Mouse (Mus musculus): ENCODE measurements around the gene Ehmt2. TPM values are rescaled to one million over a fixed set of nuclear protein-coding genes. Genes with fewer than 3 reads are reported as not detected.
A peak's percentile ranks its signal among the peaks of the same experiment; 100 is the strongest.

Ehmt2 gene
- polyA plus RNA-seq, 2 experiments = 10.2 to 29.7 TPM

- Histone ChIP-seq H3K4me3 (ENCODE audit: insufficient read depth in 1 of 2, low read depth in 2 of 2, low read length in 2 of 2) (peak within 1 kb of the TSS; percentile 33 to 42), H3K4me2 (ENCODE audit: low read depth) (peak within 1 kb of the TSS; percentile 40), H3K27ac (no peak within 1 kb of the TSS; the same call in 1 of the 2 replicates), H3K27me3 (ENCODE audit: control insufficient read depth, insufficient read depth, low read length) (no peaks in the 10 kb centered on the region), H3K9ac (replicated peaks) (0 out of 2 replicates have a peak within 1 kb of the TSS, but pooled peaks have one; percentile 3), H3K36me3 (replicated peaks; ENCODE audit: control insufficient read depth, insufficient read depth, low read depth) (no peaks in the 10 kb centered on the region), H3K4me1 (replicated peaks; ENCODE audit: control insufficient read depth in 2 of 2, insufficient read depth in 2 of 2, low read length in 1 of 2) (peaks cover 0 to 4% of the 10 kb centered on the region in 2 experiments; a peak in 1 of 4 replicates), H3K9me3 (ENCODE audit: control insufficient read depth, low read length) (no peaks in the 10 kb centered on the region)
- DNase-seq (ENCODE audit: low read depth in 3 of 3, low spot score in 3 of 3) (no peak), ATAC-seq (ENCODE audit: insufficient read depth) (peak; percentile 47; the same call in 1 of the 2 replicates)
- 42% methylated on average over 8 of the region's 8 CpGs for WGBS (ENCODE audit: insufficient replicate concordance)
- TF ChIP-seq EP300 (IDR thresholded peaks at IDR 0.05; ENCODE audit: low read depth) (no peak), CTCF (IDR thresholded peaks at IDR 0.05; ENCODE audit: low read depth) (no peak)
Observed at GRCm38 (mm10) chr17:34862416-34863081, 35.7 kb upstream of the Ehmt2 start, which contains the start of gene Cfb. TSS of gene Cfb (minus strand) at chr17:34862518.

- Histone ChIP-seq H3K9ac (replicated peaks) (no peak overlapping the region), H3K4me2 (ENCODE audit: low read depth) (no peak overlapping the region), H3K27ac (no peak overlapping the region), H3K27me3 (ENCODE audit: control insufficient read depth, insufficient read depth, low read length) (no peaks in the 10 kb centered on the region), H3K4me3 (ENCODE audit: insufficient read depth in 1 of 2, low read depth in 2 of 2, low read length in 2 of 2) (no peak overlapping the region), H3K36me3 (replicated peaks; ENCODE audit: control insufficient read depth, insufficient read depth, low read depth) (no peaks in the 10 kb centered on the region), H3K4me1 (replicated peaks; ENCODE audit: control insufficient read depth in 2 of 2, insufficient read depth in 2 of 2, low read length in 1 of 2) (peaks cover 0 to 2% of the 10 kb centered on the region in 2 experiments; a peak in 1 of 4 replicates), H3K9me3 (ENCODE audit: control insufficient read depth, low read length) (no peaks in the 10 kb centered on the region)
- no peak for TF ChIP-seq EP300 (IDR thresholded peaks at IDR 0.05; ENCODE audit: low read depth)
- TF ChIP-seq CTCF (IDR thresholded peaks at IDR 0.05; ENCODE audit: low read depth) = no peak
- no peak for ATAC-seq (ENCODE audit: insufficient read depth)
- WGBS (ENCODE audit: insufficient replicate concordance) = 40% methylated on average over 7 of the region's 7 CpGs
- DNase-seq (ENCODE audit: low read depth in 3 of 3, low spot score in 3 of 3) = no peak
Observed at GRCm38 (mm10) chr17:34865981-34866380, 32.3 kb upstream of the Ehmt2 start.

- no peaks in the 10 kb centered on the region for H3K9me3 ChIP-seq (ENCODE audit: control insufficient read depth, low read length)
- H3K4me1 ChIP-seq (replicated peaks; ENCODE audit: control insufficient read depth in 2 of 2, insufficient read depth in 2 of 2, low read length in 1 of 2) = no peaks in the 10 kb centered on the region
- H3K9ac ChIP-seq (replicated peaks) = no peak overlapping the region
- TF ChIP-seq EP300 (IDR thresholded peaks at IDR 0.05; ENCODE audit: low read depth) (no peak), CTCF (IDR thresholded peaks at IDR 0.05; ENCODE audit: low read depth) (no peak)
- 73% methylated on average over 6 of the region's 6 CpGs for WGBS (ENCODE audit: insufficient replicate concordance)
- no peak overlapping the region for H3K27ac ChIP-seq
- H3K27me3 ChIP-seq (ENCODE audit: control insufficient read depth, insufficient read depth, low read length) = no peaks in the 10 kb centered on the region
- H3K36me3 ChIP-seq (replicated peaks; ENCODE audit: control insufficient read depth, insufficient read depth, low read depth) = no peaks in the 10 kb centered on the region
- no peak overlapping the region for H3K4me2 ChIP-seq (ENCODE audit: low read depth)
- ATAC-seq (ENCODE audit: insufficient read depth) = no peak
- no peak overlapping the region for H3K4me3 ChIP-seq (ENCODE audit: insufficient read depth in 1 of 2, low read depth in 2 of 2, low read length in 2 of 2)
- DNase-seq (ENCODE audit: low read depth in 3 of 3, low spot score in 3 of 3) = no peak
Observed at GRCm38 (mm10) chr17:34874321-34874720, 23.9 kb upstream of the Ehmt2 start.

GRCm38 (mm10) chr17:34879336-34879879, 18.9 kb upstream of the Ehmt2 start, which contains the start of gene Zbtb12:
TSS of gene Zbtb12 (plus strand) at chr17:34879483.
- DNase-seq (ENCODE audit: low read depth in 3 of 3, low spot score in 3 of 3) (no peak), ATAC-seq (ENCODE audit: insufficient read depth) (no peak)
- 57% methylated on average over 11 of the region's 11 CpGs for WGBS (ENCODE audit: insufficient replicate concordance)
- H3K36me3 ChIP-seq (replicated peaks; ENCODE audit: control insufficient read depth, insufficient read depth, low read depth) = no peaks in the 10 kb centered on the region
- no peak for TF ChIP-seq EP300 (IDR thresholded peaks at IDR 0.05; ENCODE audit: low read depth)
- TF ChIP-seq CTCF (IDR thresholded peaks at IDR 0.05; ENCODE audit: low read depth) = no peak
- H3K9ac ChIP-seq (replicated peaks) = no peak within 1 kb of the TSS
- no peak within 1 kb of the TSS for H3K27ac ChIP-seq
- no peak within 1 kb of the TSS for H3K4me3 ChIP-seq (ENCODE audit: insufficient read depth in 1 of 2, low read depth in 2 of 2, low read length in 2 of 2)
- H3K27me3 ChIP-seq (ENCODE audit: control insufficient read depth, insufficient read depth, low read length) = no peaks in the 10 kb centered on the region
- no peaks in the 10 kb centered on the region for H3K9me3 ChIP-seq (ENCODE audit: control insufficient read depth, low read length)
- no peak within 1 kb of the TSS for H3K4me2 ChIP-seq (ENCODE audit: low read depth)
- peaks cover 0 to 13% of the 10 kb centered on the region in 2 experiments; a peak in 2 of 4 replicates for H3K4me1 ChIP-seq (replicated peaks; ENCODE audit: control insufficient read depth in 2 of 2, insufficient read depth in 2 of 2, low read length in 1 of 2)

GRCm38 (mm10) chr17:34881166-34881565, 17.1 kb upstream of the Ehmt2 start:
- Histone ChIP-seq H3K4me2 (ENCODE audit: low read depth) (peak overlapping the region; percentile 54), H3K4me1 (replicated peaks; ENCODE audit: control insufficient read depth in 2 of 2, insufficient read depth in 2 of 2, low read length in 1 of 2) (peaks cover 0 to 22% of the 10 kb centered on the region in 2 experiments; a peak in 2 of 4 replicates), H3K27me3 (ENCODE audit: control insufficient read depth, insufficient read depth, low read length) (no peaks in the 10 kb centered on the region), H3K27ac (no peak overlapping the region), H3K9ac (replicated peaks) (no peak overlapping the region), H3K4me3 (ENCODE audit: insufficient read depth in 1 of 2, low read depth in 2 of 2, low read length in 2 of 2) (no peak overlapping the region), H3K36me3 (replicated peaks; ENCODE audit: control insufficient read depth, insufficient read depth, low read depth) (no peaks in the 10 kb centered on the region), H3K9me3 (ENCODE audit: control insufficient read depth, low read length) (no peaks in the 10 kb centered on the region)
- TF ChIP-seq EP300 (IDR thresholded peaks at IDR 0.05; ENCODE audit: low read depth) (no peak), CTCF (IDR thresholded peaks at IDR 0.05; ENCODE audit: low read depth) (no peak)
- DNase-seq (ENCODE audit: low read depth in 3 of 3, low spot score in 3 of 3) (no peak), ATAC-seq (ENCODE audit: insufficient read depth) (no peak)

Data from liver, embryonic 14.5 days (tissue).